Mouse (Mus musculus) heart, postnatal 25 days (tissue): ENCODE results near the gene Lman2l. TPM values are rescaled to one million over a fixed set of nuclear protein-coding genes. Genes with fewer than 3 reads are reported as not detected.

ENCODE experiments used
- DNase-seq: peaks from one replicate; pipeline ENCODE4 v3.0.0; 2022; ENCODE audit warnings: low spot score
- intact Hi-C: fragments of 180-260 bp; cut with DNase I; formaldehyde crosslinking; loops from one replicate; pipeline ENCODE4 v1.15.1; 2025
- total RNA-seq, 2 experiments: library from RNA; stranded (reverse); gene quantifications; 2 replicates each; pipeline ENCODE4 v1.2.3; 2021

The Lman2l gene
- 10 to 100 TPM; 22.8 to 27.2 TPM for total RNA-seq

- intact Hi-C loops, result loop anchor here (5.0 kb wide), 1 partner anchor 33 kb away; no protein-coding TSS in a partner anchor
- peak; percentile 93 for DNase-seq
Observed at GRCm38 (mm10) chr1:36444471-36445464, at the start of gene Lman2l. Gene Lman2l, minus strand, starts transcription at chr1:36445271.

- DNase-seq, result no peak
- intact Hi-C loops, result loop anchor here (2.0 kb wide), 1 partner anchor 168 kb away; no protein-coding TSS in a partner anchor
Observed at GRCm38 (mm10) chr1:36493299-36493698, 48.2 kb upstream of the Lman2l start.

- intact Hi-C loops, result loop anchor here (2.0 kb wide), 1 partner anchor 168 kb away; no protein-coding TSS in a partner anchor
- peak; percentile 58 for DNase-seq
Observed at GRCm38 (mm10) chr1:36492416-36493139, 47.5 kb upstream of the Lman2l start.

GRCm38 (mm10) chr1:36489661-36490060 lies 44.6 kb upstream of the Lman2l start:
- DNase-seq, result no peak
- intact Hi-C loops, result no loop called here

- DNase-seq, result no peak
- intact Hi-C loops, result no loop called here
Observed at GRCm38 (mm10) chr1:36487111-36487510, 42.0 kb upstream of the Lman2l start.

- DNase-seq, result no peak
- intact Hi-C loops, result no loop called here
Observed at GRCm38 (mm10) chr1:36485080-36485479, 40.0 kb upstream of the Lman2l start.

GRCm38 (mm10) chr1:36483825-36484224 lies 38.8 kb upstream of the Lman2l start:
- DNase-seq, result no peak
- intact Hi-C loops, result no loop called here

GRCm38 (mm10) chr1:36479903-36480899 lies 35.1 kb upstream of the Lman2l start:
- intact Hi-C loops, result loop anchor here (5.0 kb wide), 1 partner anchor 38 kb away; no protein-coding TSS in a partner anchor
- no peak for DNase-seq

- DNase-seq, result no peak
Observed at GRCm38 (mm10) chr1:36478343-36478795, 33.3 kb upstream of the Lman2l start.

GRCm38 (mm10) chr1:36476426-36476825 lies 31.4 kb upstream of the Lman2l start:
- intact Hi-C loops, result loop anchor here (5.0 kb wide), 1 partner anchor 34 kb away; no protein-coding TSS in a partner anchor
- no peak for DNase-seq

More at GRCm38 (mm10) chr1:36478343-36478795, 33.3 kb upstream of the Lman2l start:
- intact Hi-C loops, result loop anchor here (5.0 kb wide), 1 partner anchor 36 kb away; no protein-coding TSS in a partner anchor

GRCm38 (mm10) chr1:36475480-36476110 lies 30.5 kb upstream of the Lman2l start:
- intact Hi-C loops, result loop anchor here (5.0 kb wide), 1 partner anchor 33 kb away; no protein-coding TSS in a partner anchor
- DNase-seq, result no peak

- intact Hi-C loops, result loop anchor here (5.0 kb wide), 1 partner anchor 32 kb away; no protein-coding TSS in a partner anchor
- DNase-seq, result no peak
Observed at GRCm38 (mm10) chr1:36474646-36475045, 29.6 kb upstream of the Lman2l start.

- DNase-seq, result no peak
- intact Hi-C loops, result no loop called here
Observed at GRCm38 (mm10) chr1:36473211-36473780, 28.2 kb upstream of the Lman2l start.

- no peak for DNase-seq
- intact Hi-C loops, result no loop called here
Observed at GRCm38 (mm10) chr1:36472106-36472440, 27.0 kb upstream of the Lman2l start.

GRCm38 (mm10) chr1:36471181-36472105 lies 26.4 kb upstream of the Lman2l start, which contains the start of gene Cnnm4:
Gene Cnnm4, plus strand, starts transcription at chr1:36471620.
- peak; percentile 78 for DNase-seq
- intact Hi-C loops, result loop anchor here (1.0 kb wide), 1 partner anchor 102 kb away; the partner anchor contains the start of gene Kansl3

GRCm38 (mm10) chr1:36469811-36470444 lies 24.9 kb upstream of the Lman2l start:
- DNase-seq, result peak; percentile 29
- intact Hi-C loops, result no loop called here
